Mouse (Mus musculus): ENCODE data around the gene Vmn2r118. TPM values are rescaled to one million over a fixed set of nuclear protein-coding genes. Genes with fewer than 3 reads are reported as not detected.

Vmn2r118 gene
- not detected for total RNA-seq (2023)

DNA sequence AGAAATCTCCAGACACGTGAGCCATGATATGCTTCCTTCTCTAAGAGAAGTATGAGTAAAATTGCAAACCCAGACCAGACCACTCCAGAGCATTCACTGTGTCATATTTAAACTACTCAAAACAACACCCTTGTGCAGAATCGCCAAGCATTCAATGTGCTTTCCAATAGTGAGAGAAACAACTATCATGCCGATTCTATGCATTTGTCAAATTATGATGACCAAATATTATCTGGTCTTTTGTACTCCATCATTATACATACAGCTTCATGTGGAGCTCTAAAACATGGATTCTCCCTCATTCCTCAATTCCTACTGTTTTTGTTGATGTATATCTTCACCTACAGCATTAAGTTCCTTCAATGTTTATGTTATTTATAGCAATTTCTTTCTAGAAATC is at the start of gene Vmn2r118:
Gene Vmn2r118 (minus strand): TSS at position 101 of the 400 bp plus-strand sequence.

Other genes with a start within 250 kb of the Vmn2r118 start
- gene St6gal2, start 179.8 kb downstream of the Vmn2r118 start, total RNA-seq (2023) = not detected
- 10 to 100 TPM; 37.8 to 38.2 TPM for gene Pot1b, start 87.4 kb upstream of the Vmn2r118 start, total RNA-seq (2023)
- gene Adgre4, start 124.8 kb upstream of the Vmn2r118 start, total RNA-seq (2023) = 1 to 10 TPM in 1 of 2 experiments, under 1 TPM in 1; 0.47 to 1.6 TPM

Data from B cell, adult 67 days (primary cell).